Mouse (Mus musculus): Measurements from ENCODE around the gene Dmp1.

Gene Dmp1

DNA sequence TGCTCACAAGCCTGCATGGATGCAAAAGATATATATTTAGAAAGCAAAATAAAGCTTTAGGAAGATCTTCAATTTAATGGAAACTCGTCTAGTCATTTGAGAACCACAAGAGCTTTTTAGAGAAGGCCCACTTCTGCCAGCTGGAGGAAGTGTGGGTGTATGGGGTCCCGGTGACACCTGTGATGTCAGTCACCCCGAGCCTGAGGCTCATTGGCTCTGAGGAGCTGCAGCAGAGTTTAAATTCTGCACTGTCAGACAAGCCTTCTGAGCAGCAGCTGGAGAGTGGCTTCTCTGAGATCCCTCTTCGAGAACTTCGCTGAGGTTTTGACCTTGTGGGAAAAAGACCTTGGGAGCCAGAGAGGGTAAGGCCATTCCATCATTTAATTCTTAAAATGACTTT is at the start of gene Dmp1:
Gene Dmp1, plus strand, starts transcription at position 263 of the 400 bp plus-strand sequence.
- no peak for DNase-seq

DNA sequence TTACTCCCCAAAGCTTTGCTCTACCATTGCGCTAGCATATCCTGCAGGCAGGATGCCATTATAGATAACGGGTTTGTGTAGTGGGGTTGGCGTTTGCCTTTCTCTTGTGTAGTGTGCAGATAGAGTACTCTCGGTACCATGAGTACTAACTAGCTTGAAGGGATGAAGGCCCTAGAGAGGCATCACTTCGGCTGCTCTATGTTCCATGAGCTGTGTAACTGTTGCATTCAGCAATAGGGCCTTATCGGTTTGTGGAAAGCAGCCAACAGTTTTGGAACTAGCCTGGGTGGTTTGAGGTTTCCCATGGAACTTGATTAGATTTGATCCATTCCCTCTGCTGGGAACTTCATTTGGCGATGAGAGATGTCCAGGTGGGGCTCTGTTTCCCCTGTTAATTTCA is 44.7 kb upstream of the Dmp1 start:
- no peak for DNase-seq

- peak; percentile 39 for DNase-seq
Observed at GRCm38 (mm10) chr5:104158332-104159052, 43.9 kb upstream of the Dmp1 start.

DNA sequence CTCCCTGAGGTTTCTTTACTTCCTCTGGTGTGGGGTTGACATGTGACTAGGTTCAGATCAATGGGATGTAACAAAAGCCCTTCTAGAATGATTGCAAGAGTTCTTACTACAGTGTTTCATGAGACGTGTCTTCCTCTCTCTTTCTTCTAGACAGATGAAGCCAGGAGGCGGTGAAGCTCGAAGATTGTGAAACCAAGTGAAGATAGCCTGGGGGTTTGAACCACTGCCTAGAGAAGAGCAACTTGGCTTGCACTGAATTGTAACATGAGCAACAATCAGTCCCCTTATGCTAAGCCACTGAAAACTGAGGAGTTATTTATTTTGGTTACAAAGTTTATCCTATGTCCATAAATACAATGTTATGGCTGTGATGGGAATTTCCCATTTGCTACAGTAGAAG is 41.8 kb upstream of the Dmp1 start:
- DNase-seq, result no peak

GRCm38 (mm10) chr5:104161390-104161789 is 41.0 kb upstream of the Dmp1 start:
- peak; percentile 49 for DNase-seq

DNA sequence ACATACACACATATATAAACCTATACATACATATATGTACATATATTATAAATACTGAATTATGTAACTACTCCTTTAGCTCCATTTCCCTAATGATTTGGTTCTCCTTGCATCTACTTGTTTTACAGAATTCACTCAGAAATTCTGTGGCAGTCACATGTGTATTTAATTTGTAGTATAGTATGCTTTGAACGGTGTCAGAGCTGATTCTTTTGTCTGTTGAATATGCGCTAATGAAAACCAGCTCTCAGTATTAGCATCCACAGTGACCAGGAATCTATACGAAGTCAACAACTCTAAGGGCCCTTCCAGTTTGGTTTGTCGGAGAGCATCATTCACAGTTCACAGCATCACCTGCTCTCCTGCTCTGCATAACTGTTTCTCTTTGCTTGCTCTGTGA is 38.9 kb upstream of the Dmp1 start:
- DNase-seq, result no peak

DNA sequence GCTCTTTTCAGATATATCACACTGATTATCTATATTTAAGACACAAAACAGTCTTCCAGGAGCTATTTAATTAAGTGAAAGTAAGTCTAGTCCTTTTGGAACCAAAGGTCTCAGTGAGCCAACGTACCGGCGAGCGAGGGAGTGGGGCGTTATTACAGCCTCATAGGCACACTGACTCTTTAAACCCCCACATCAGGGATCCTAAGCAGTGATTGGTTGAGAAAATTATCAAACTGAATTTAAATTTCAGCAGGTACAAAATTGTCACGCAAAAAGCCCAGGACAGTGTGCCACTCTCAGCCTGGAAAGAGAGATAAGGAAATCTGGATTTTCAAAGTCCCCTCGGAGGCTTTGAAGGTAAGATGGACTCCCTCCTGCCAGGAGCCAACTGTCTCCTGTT is 32.0 kb upstream of the Dmp1 start, which contains the start of gene Dspp:
Gene Dspp, plus strand, starts transcription at position 301 of the 400 bp plus-strand sequence.
- DNase-seq, result no peak

GRCm38 (mm10) chr5:104173094-104173493 is 29.3 kb upstream of the Dmp1 start:
- DNase-seq, result no peak

- no peak for DNase-seq
Observed at GRCm38 (mm10) chr5:104183743-104184142, 18.7 kb upstream of the Dmp1 start.

- DNase-seq, result no peak
Observed at GRCm38 (mm10) chr5:104187281-104187680, 15.1 kb upstream of the Dmp1 start.

- DNase-seq, result no peak
Observed at GRCm38 (mm10) chr5:104195086-104195485, 7.3 kb upstream of the Dmp1 start.

GRCm38 (mm10) chr5:104201153-104201950 is 1.1 kb upstream of the Dmp1 start:
- DNase-seq, result no peak

- no peak for DNase-seq
Observed at GRCm38 (mm10) chr5:104212531-104212930, 10.1 kb downstream of the Dmp1 start.

GRCm38 (mm10) chr5:104218926-104219325 is 16.5 kb downstream of the Dmp1 start:
- DNase-seq, result peak; percentile 10

DNA sequence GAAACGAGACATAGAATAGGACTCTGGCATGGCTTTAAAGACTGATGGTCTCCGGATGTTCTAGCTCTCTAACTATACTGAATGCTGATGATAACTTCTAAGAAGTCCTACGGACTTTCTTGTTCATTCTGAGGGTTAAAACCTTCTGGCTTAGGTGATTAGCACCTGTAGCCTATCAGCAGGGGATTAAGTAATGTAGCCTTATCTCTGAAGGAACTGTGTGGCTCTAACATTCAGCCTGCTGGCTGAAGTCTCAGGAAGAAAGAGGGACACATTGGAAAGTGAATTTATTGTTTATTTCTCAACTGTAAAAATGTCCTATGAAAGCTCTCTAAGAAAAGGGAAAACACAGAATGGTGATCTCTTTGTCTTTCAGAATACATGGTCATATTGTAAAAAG is 21.9 kb downstream of the Dmp1 start:
- DNase-seq, result no peak

GRCm38 (mm10) chr5:104224750-104225149 is 22.3 kb downstream of the Dmp1 start:
- no peak for DNase-seq

GRCm38 (mm10) chr5:104228497-104228896 is 26.1 kb downstream of the Dmp1 start:
- no peak for DNase-seq

GRCm38 (mm10) chr5:104236741-104237140 is 34.3 kb downstream of the Dmp1 start:
- DNase-seq, result no peak

GRCm38 (mm10) chr5:104239674-104240378 is 37.4 kb downstream of the Dmp1 start:
- peak; percentile 23 for DNase-seq

DNA sequence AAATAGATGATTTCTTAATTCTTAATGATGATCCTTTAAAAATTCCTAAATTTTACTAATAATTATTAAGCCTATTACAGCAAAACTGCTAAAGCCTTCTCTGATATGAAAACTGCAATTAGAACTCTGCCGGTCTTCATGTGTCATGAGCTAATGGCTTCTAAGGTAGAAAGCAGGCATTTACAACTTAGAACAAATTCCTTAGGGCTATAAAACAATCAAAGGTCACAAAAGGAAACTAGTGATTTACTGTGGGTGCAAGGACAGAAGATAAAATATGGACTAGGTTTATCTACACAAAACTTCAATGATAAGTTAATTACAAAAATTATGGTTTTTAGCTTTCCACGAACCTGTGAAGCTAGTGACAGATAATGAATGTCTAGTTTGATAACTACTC is 41.8 kb downstream of the Dmp1 start:
- no peak for DNase-seq

- no peak for DNase-seq
Observed at GRCm38 (mm10) chr5:104251811-104252210, 49.4 kb downstream of the Dmp1 start.

DNA sequence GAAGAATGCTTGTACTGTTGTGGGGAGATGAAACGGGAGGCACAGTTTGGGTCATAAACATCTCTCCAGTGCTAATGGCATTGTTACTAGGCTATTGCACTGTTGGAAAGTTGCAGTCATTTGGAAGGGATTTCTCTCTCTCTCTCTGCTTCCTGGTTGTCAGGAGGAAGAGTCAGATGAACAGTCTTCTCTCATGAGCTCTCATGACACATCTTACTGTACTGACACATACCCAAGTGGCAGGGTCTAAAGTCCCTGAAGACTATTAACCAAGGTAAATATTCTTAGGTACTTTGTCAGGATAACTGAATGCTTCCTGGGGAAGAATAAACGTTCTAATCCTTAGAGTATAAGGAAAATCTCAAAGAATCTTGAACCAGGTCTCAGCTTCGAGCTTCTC is 54.2 kb downstream of the Dmp1 start:
- no peak for DNase-seq

GRCm38 (mm10) chr5:104261908-104262461 is 59.6 kb downstream of the Dmp1 start:
- no peak for DNase-seq

All from kidney, adult 18-20 months (tissue).